Mouse (Mus musculus): ENCODE results near the gene Il27ra. TPM values are rescaled to one million over a fixed set of nuclear protein-coding genes. Genes with fewer than 3 reads are reported as not detected.

Il27ra gene
- 7.4 to 27.0 TPM (median 8.4 TPM) in 3 replicates for total RNA-seq (2017)

DNA sequence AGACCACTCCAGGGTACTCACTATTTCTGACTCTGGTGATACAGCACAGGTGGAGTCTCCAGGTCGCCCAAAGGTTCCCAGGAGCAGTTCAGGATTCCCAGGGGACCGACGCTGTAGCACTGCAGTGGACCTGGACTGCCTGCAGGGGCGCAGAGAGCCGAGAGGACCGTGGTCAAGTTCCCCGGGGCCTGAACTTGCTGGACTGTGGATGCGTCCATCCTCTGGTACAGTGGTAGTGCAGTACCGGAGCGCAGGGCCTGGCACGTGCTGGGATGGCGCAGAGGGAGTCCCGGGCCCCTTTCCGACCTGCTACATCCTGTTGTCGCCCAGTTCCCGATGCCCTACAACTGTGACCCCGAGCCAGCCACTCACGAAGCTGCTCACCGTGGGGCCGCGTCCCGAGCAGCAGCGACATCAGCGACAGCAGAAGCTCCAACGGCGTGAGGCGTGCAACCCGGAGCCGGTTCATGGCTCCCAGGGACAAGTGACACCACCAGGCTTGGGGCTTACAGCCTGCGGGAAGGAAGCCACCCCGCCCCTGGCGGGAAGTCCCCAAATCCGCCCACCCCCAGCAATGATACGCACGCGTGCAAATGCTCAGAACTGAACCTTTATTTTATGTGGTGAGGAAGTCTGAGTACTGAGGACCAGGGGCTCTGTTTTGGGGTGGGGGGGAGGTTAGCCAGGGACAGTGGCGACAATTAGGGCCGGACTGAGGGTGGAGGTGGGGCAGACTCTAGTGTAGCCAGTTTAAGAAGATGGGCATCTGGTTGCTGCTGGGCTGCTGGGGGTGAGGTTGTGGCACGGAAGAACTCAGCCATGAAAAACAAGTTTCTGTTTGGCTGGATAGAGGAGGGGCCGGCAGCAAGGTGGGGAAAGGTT is at the start of gene Il27ra:
Il27ra (minus strand) TSS at position 524 of the 882 bp plus-strand sequence.
- ATAC-seq (replicated peaks; ENCODE audit: insufficient number of reproducible peaks, low FRiP score, low TSS enrichment, poor library complexity, severe bottlenecking): peak; percentile 83

GRCm38 (mm10) chr8:84090585-84090984 is 48.2 kb upstream of the Il27ra start:
- no peak for ATAC-seq (replicated peaks; ENCODE audit: insufficient number of reproducible peaks, low FRiP score, low TSS enrichment, poor library complexity, severe bottlenecking)

DNA sequence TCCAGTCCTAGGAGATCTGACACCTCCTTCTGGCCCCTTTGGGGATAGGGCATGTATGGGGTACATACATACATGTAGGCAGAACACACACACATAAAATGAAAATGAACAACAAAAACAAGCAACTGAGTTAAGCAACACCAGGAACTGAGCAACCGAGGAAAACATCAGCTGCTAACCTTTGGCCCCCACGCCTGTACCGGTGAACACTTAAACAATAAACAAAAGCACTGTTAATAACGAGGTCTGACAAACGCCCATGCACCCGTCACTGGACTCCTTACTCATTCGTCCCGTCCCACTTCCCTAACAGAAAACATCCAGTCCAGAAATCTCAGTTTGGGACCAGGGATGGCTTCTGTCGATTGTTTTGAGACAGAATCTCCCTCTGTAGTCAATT is 46.9 kb upstream of the Il27ra start:
- ATAC-seq (replicated peaks; ENCODE audit: insufficient number of reproducible peaks, low FRiP score, low TSS enrichment, poor library complexity, severe bottlenecking): no peak

- no peak for ATAC-seq (replicated peaks; ENCODE audit: insufficient number of reproducible peaks, low FRiP score, low TSS enrichment, poor library complexity, severe bottlenecking)
These were observed 45.4 kb upstream of the Il27ra start for GRCm38 (mm10) chr8:84087821-84088220.

- ATAC-seq (replicated peaks; ENCODE audit: insufficient number of reproducible peaks, low FRiP score, low TSS enrichment, poor library complexity, severe bottlenecking): no peak
These were observed 44.8 kb upstream of the Il27ra start for GRCm38 (mm10) chr8:84087156-84087555.

GRCm38 (mm10) chr8:84084341-84085115 is 42.1 kb upstream of the Il27ra start:
- ATAC-seq (replicated peaks; ENCODE audit: insufficient number of reproducible peaks, low FRiP score, low TSS enrichment, poor library complexity, severe bottlenecking): no peak

GRCm38 (mm10) chr8:84083829-84084241 is 41.4 kb upstream of the Il27ra start:
- ATAC-seq (replicated peaks; ENCODE audit: insufficient number of reproducible peaks, low FRiP score, low TSS enrichment, poor library complexity, severe bottlenecking): no peak

- ATAC-seq (replicated peaks; ENCODE audit: insufficient number of reproducible peaks, low FRiP score, low TSS enrichment, poor library complexity, severe bottlenecking): no peak
These were observed 36.8 kb upstream of the Il27ra start for GRCm38 (mm10) chr8:84079206-84079605.

GRCm38 (mm10) chr8:84076849-84077248 is 34.5 kb upstream of the Il27ra start:
- no peak for ATAC-seq (replicated peaks; ENCODE audit: insufficient number of reproducible peaks, low FRiP score, low TSS enrichment, poor library complexity, severe bottlenecking)

GRCm38 (mm10) chr8:84076412-84076811 is 34.0 kb upstream of the Il27ra start:
- ATAC-seq (replicated peaks; ENCODE audit: insufficient number of reproducible peaks, low FRiP score, low TSS enrichment, poor library complexity, severe bottlenecking): no peak

GRCm38 (mm10) chr8:84073230-84073976 is 31.0 kb upstream of the Il27ra start:
- no peak for ATAC-seq (replicated peaks; ENCODE audit: insufficient number of reproducible peaks, low FRiP score, low TSS enrichment, poor library complexity, severe bottlenecking)

DNA sequence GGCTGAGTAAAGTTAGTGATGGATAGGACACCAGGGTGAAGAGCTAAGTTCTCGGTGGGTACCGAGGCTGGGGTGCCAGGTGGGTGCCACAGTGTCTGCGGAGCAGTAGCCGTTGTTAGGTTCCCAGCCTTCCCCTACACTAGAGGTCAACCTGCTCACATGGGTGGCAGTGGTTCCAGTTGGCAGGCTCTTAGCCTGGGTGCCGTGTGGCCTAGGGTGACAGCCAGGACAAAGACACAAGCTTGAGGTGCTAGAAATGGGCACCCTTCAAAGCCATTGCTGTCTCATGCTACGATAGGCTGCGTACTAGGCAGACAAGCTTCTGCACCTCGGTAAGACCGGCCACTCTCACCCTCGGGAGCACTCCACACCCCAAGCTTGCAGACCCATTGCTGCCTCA is 29.9 kb upstream of the Il27ra start:
- ATAC-seq (replicated peaks; ENCODE audit: insufficient number of reproducible peaks, low FRiP score, low TSS enrichment, poor library complexity, severe bottlenecking): no peak

DNA sequence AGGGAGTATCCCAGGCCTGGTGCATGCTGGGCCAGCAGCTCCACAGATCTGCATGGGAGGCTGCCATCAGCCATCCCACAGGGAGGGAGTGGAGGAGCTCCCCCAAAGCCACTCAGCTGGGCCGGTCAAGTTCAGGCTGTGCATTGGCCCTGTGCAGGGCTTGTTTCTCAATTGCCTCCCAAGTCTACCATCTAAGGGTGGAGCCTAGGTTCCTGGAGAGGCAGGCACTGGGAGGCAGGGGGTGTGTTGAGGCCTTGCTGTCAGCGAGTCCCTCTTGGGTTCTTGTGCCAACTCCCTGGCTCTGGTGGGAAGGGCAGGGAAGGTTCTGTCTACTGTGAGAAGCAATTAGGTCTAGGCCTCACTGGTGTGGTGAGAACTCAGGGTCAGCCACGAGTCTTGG is 29.5 kb upstream of the Il27ra start:
- ATAC-seq (replicated peaks; ENCODE audit: insufficient number of reproducible peaks, low FRiP score, low TSS enrichment, poor library complexity, severe bottlenecking): no peak

- ATAC-seq (replicated peaks; ENCODE audit: insufficient number of reproducible peaks, low FRiP score, low TSS enrichment, poor library complexity, severe bottlenecking): no peak
These were observed 28.3 kb upstream of the Il27ra start for GRCm38 (mm10) chr8:84070667-84071066.

DNA sequence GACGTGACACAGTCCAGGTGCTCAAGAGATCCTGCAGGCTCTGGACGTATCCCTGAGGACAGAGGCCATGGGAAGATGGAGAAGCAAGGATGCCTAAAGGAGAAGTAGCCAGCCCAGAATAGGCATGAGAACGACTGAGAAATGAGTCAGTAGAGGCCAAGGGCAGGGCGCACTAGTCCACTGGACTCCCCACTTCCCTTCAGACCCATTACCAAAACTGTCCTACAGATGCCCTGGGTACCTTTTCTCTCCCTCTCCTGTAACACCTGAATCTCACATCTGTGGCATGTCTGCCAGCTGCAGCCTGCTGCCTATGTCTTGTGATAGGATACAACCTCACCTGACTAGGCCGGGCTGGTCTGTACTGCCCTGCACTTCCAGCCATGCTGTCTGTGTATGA is 27.9 kb upstream of the Il27ra start:
- ATAC-seq (replicated peaks; ENCODE audit: insufficient number of reproducible peaks, low FRiP score, low TSS enrichment, poor library complexity, severe bottlenecking): no peak

GRCm38 (mm10) chr8:84069750-84070149 is 27.4 kb upstream of the Il27ra start:
- ATAC-seq (replicated peaks; ENCODE audit: insufficient number of reproducible peaks, low FRiP score, low TSS enrichment, poor library complexity, severe bottlenecking): no peak

- ATAC-seq (replicated peaks; ENCODE audit: insufficient number of reproducible peaks, low FRiP score, low TSS enrichment, poor library complexity, severe bottlenecking): no peak
These were observed 26.8 kb upstream of the Il27ra start for GRCm38 (mm10) chr8:84069169-84069568.

DNA sequence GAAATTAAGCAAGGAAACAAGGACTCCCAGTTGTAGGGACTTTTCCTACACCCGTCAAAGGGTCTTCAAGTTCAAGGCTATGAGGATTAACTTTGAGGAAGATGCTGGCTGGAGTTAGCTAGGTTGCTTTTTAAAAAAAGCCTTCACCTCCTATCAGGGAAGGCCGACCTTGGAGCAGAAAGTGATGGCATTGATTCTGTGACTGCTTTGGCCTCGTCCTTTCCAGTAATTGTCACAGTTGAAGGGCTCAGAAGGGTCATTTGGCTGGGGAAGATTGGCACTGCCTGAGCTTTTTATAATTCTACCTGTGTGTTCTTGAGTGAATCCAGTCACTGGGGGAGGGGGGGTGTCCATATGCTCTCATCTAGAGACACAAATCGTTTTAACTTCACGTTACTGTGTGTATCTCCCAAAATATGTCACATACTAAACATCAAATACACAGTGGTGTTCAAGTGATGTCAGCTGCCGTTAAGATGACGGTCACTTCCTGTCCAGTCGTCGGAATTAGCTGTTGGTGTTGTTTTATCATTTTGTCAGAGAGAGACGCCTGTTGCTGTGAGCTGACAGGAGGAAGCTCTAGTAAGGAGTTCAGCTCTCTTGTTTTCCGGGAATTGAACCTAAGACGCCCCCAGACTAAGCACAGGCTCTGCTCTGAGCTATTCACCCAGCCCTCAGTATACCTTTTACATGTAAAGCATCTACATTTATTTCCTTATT is 26.1 kb upstream of the Il27ra start:
- no peak for ATAC-seq (replicated peaks; ENCODE audit: insufficient number of reproducible peaks, low FRiP score, low TSS enrichment, poor library complexity, severe bottlenecking)

GRCm38 (mm10) chr8:84067911-84068310 is 25.5 kb upstream of the Il27ra start:
- no peak for ATAC-seq (replicated peaks; ENCODE audit: insufficient number of reproducible peaks, low FRiP score, low TSS enrichment, poor library complexity, severe bottlenecking)
